Mouse (Mus musculus) kidney, postnatal 0 days (tissue): ENCODE results near the gene Syngr4. TPM values are rescaled to one million over a fixed set of nuclear protein-coding genes. Genes with fewer than 3 reads are reported as not detected.
"Not testable (repeated sequence)": the region's sequence is repeated elsewhere in the genome, so short reads cannot be mapped to it uniquely, and the experiment has no call there.

Experiments used
- ATAC-seq: fragments of 200-750 bp; cut with Nextera tagmentation; replicated peaks from 2 replicates; pipeline ENCODE4 v1.8.0; 2017; ENCODE audit warnings: low read depth, moderate number of reproducible peaks, moderate TSS enrichment, moderate library complexity; ENCODE audit not compliant: low FRiP score
- DNase-seq: peaks from one replicate; pipeline ENCODE4 v3.0.0-alpha.2; 2016; ENCODE audit warnings: low spot score
- H3K27ac ChIP-seq: fragments of 300-500 bp; sonication (generic); 2 replicates; pipeline ENCODE4 v1.5.1; 2014; ENCODE audit warnings: mild to moderate bottlenecking
- H3K27me3 ChIP-seq: fragments of 300-500 bp; sonication (generic); 2 replicates; pipeline ENCODE4 v1.6.1; 2014; ENCODE audit warnings: low read length, mixed read lengths; ENCODE audit not compliant: insufficient read depth
- H3K36me3 ChIP-seq: fragments of 300-500 bp; sonication (generic); 2 replicates; pipeline ENCODE4 v1.6.1; 2014; ENCODE audit warnings: low read length, mixed read lengths; ENCODE audit not compliant: insufficient read depth
- H3K4me1 ChIP-seq: fragments of 300-500 bp; sonication (generic); replicated peaks from 2 replicates; pipeline ENCODE4 v1.6.1; 2014; ENCODE audit warnings: antibody characterized with exemption, low read length, mixed read lengths; ENCODE audit not compliant: insufficient read depth
- H3K4me2 ChIP-seq: fragments of 300-500 bp; sonication (generic); 2 replicates; pipeline ENCODE4 v1.6.1; 2014; ENCODE audit warnings: mild to moderate bottlenecking, low read length, moderate library complexity, mixed read lengths
- H3K4me3 ChIP-seq: fragments of 300-500 bp; sonication (generic); replicated peaks from 2 replicates; pipeline ENCODE4 v1.5.1; 2014; ENCODE audit warnings: low read depth, low read length
- H3K9ac ChIP-seq: fragments of 300-500 bp; sonication (generic); 2 replicates; pipeline ENCODE4 v1.6.1; 2014; ENCODE audit warnings: low read depth, low read length
- H3K9me3 ChIP-seq: fragments of 300-500 bp; sonication (generic); replicated peaks from 2 replicates; pipeline ENCODE4 v1.6.1; 2016; ENCODE audit warnings: low read length, inconsistent platforms, mixed read lengths
- CTCF ChIP-seq: IDR thresholded peaks from 2 replicates; pipeline ENCODE4 v1.5.1; 2016; ENCODE audit warnings: antibody characterized with exemption, low read depth, mild to moderate bottlenecking, moderate library complexity
- WGBS: fragments of 180-500 bp; shearing (Covaris S2); extraction: QIAGEN DNeasy Blood & Tissue Kit; methylation state at CpG from one replicate; pipeline ENCODE4 v1.1.7; 2014; 5-methylcytosine and 5-hydroxymethylcytosine counted together
- polyA plus RNA-seq: library from polyadenylated mRNA; unstranded; fragments of >200 nt; fragmentation: Nextera tagmentation; extraction: Ambion mirVana; gene quantifications from 2 replicates; pipeline ENCODE4 v1.2.1, GENCODE M21; 2015

The Syngr4 gene
- polyA plus RNA-seq, 1 experiment from 2014 or later = 1.6 TPM

GRCm38 (mm10) chr7:45906622-45907021, 10.1 kb upstream of the Syngr4 start:
- H3K4me2 ChIP-seq = no peak overlapping the region
- no peaks in the 10 kb centered on the region for H3K27me3 ChIP-seq
- no peak overlapping the region for H3K27ac ChIP-seq
- no peak overlapping the region for H3K9ac ChIP-seq
- no peak for TF ChIP-seq CTCF
- 83% methylated on average over 9 of the region's 9 CpGs for WGBS
- no peaks in the 10 kb centered on the region; the same call in 1 of the 2 replicates for H3K36me3 ChIP-seq
- no peak for DNase-seq
- ATAC-seq = no peak
- H3K4me3 ChIP-seq = no peak overlapping the region
- H3K9me3 ChIP-seq = no peaks in the 10 kb centered on the region
- H3K4me1 ChIP-seq = no peaks in the 10 kb centered on the region

DNA sequence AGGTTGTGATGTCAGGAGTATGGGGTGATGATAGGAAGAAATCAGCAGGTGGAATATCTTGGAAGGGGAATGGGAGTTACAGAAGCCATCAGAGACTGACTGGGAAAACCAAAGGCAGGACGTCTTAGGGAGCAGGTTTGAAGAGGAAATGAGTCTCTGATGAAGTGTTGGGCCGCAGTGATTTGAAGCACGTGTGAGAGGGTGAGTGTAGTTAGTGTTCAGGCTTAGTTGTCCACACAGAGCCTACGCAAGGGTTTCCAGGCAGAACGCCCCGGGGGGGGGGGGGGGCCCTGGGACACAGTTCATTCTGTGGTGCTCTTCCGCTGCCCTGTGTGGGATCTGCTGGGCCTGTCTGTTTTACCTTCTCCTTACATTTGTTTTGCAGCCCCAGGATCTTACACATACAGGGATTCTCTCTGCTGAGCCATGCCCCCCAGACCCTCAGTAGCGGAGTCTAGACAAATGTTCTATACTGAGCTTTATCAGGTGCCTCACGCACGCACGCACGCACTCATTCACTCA, 6.0 kb upstream of the Syngr4 start:
- no peaks in the 10 kb centered on the region for H3K27me3 ChIP-seq
- H3K4me3 ChIP-seq = no peak overlapping the region
- no peak overlapping the region for H3K4me2 ChIP-seq
- no peaks in the 10 kb centered on the region for H3K4me1 ChIP-seq
- 70% methylated on average over 12 of the region's 12 CpGs for WGBS
- no peaks in the 10 kb centered on the region for H3K36me3 ChIP-seq
- ATAC-seq (no peak), DNase-seq (no peak)
- no peak overlapping the region for H3K9ac ChIP-seq
- H3K9me3 ChIP-seq = no peaks in the 10 kb centered on the region
- H3K27ac ChIP-seq = peak overlapping the region; percentile 36; the same call in 1 of the 2 replicates
- TF ChIP-seq CTCF = no peak

DNA sequence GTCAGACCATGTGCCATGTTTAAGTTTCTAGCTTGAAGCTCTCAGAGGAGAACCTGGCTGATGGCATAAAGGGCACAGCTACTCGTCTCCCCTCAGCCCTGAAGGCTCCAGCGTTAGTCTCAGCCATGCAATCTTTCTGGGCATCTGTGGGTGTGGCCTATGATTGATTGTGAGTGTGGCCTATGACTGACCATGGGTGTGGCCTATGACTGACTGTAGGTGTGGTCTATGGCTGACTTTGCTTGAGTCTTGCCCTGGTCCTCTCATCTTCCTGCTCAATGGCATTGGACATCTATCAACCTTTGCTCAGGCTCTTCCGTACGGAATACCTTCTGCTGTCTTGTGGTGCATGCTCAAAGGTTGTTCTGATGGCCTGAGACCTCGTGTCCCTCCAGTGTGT, 5.0 kb upstream of the Syngr4 start:
- no peaks in the 10 kb centered on the region for H3K4me1 ChIP-seq
- 43% methylated on average over 5 of the region's 5 CpGs for WGBS
- no peaks in the 10 kb centered on the region for H3K9me3 ChIP-seq
- H3K4me3 ChIP-seq = no peak overlapping the region
- peak; percentile 34 for ATAC-seq
- H3K9ac ChIP-seq = no peak overlapping the region
- DNase-seq = peak; percentile 62
- no peak overlapping the region for H3K27ac ChIP-seq
- H3K4me2 ChIP-seq = no peak overlapping the region
- H3K36me3 ChIP-seq = no peaks in the 10 kb centered on the region
- no peak for TF ChIP-seq CTCF
- no peaks in the 10 kb centered on the region for H3K27me3 ChIP-seq

- peak overlapping the region; percentile 74; the same call in 1 of the 2 replicates for H3K4me2 ChIP-seq
- not testable (repeated sequence) for H3K4me3 ChIP-seq, H3K36me3 ChIP-seq, H3K4me1 ChIP-seq, ATAC-seq, H3K9me3 ChIP-seq, H3K9ac ChIP-seq, H3K27ac ChIP-seq, H3K27me3 ChIP-seq
- DNase-seq = peak; percentile 44
- WGBS = 50% methylated on average over 4 of the region's 4 CpGs
- peak; percentile 55 for TF ChIP-seq CTCF
Measured at GRCm38 (mm10) chr7:45898125-45898524, 1.6 kb upstream of the Syngr4 start.

- peak; percentile 67 for ATAC-seq
- H3K4me3 ChIP-seq = peak overlapping the region; percentile 46
- WGBS = 2% methylated on average over 19 of the region's 19 CpGs
- 0 out of 2 replicates have a peak, but pooled peaks have one; percentile 18 for TF ChIP-seq CTCF
- H3K27ac ChIP-seq = peak overlapping the region; percentile 80
- peak overlapping the region; percentile 60 for H3K9ac ChIP-seq
- no peaks in the 10 kb centered on the region for H3K27me3 ChIP-seq
- peak overlapping the region; percentile 74 for H3K4me2 ChIP-seq
- no peaks in the 10 kb centered on the region for H3K9me3 ChIP-seq
- peak; percentile 69 for DNase-seq
- no peaks in the 10 kb centered on the region for H3K4me1 ChIP-seq
- no peaks in the 10 kb centered on the region for H3K36me3 ChIP-seq
Measured at GRCm38 (mm10) chr7:45897258-45897757, 794 bp upstream of the Syngr4 start.

DNA sequence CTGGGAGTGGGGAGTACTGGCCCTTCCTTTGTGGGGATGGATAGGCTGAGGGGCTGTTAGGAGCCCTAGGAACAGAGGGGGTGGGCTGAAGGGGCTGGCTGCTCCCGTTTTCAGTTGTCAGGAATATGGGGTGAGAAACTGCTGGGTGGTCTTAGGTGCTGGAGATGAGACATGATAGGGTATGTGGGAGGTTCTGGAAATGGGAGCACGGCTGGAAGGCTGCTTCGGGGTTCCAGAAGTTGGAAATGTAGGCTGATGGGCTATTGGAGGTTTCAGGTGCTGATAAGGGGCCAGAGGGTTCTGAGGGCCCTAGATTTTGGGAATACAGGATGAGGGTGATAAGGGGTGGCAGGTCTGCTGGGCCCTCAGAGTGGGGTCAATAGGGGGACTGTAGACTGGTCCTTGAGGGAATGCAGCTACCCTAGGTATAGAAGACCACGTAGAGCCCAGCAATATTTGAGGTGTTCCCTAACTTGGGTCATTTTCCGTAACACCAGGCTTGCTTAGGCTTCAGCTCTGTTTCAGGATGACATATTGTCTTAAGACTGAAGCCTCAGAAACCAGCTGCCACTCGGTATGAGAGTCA, 490 bp downstream of the Syngr4 start:
- DNase-seq = no peak
- peak; percentile 11 for ATAC-seq
- H3K4me3 ChIP-seq = no peak overlapping the region

More for the DNA sequence above, 490 bp downstream of the Syngr4 start:
- no peaks in the 10 kb centered on the region for H3K27me3 ChIP-seq
- peak overlapping the region; percentile 23 for H3K4me2 ChIP-seq
- no peak overlapping the region for H3K27ac ChIP-seq
- no peak for TF ChIP-seq CTCF
- H3K4me1 ChIP-seq = no peaks in the 10 kb centered on the region
- no peaks in the 10 kb centered on the region for H3K36me3 ChIP-seq
- WGBS = 70% methylated on average over 6 of the region's 6 CpGs
- no peak overlapping the region for H3K9ac ChIP-seq
- no peaks in the 10 kb centered on the region for H3K9me3 ChIP-seq
